Mouse (Mus musculus) heart, embryonic 10.5 days (tissue): ENCODE results near the gene Miga2. TPM values are rescaled to one million over a fixed set of nuclear protein-coding genes. Genes with fewer than 3 reads are reported as not detected.

Experiments used
- DNase-seq: peaks from one replicate; pipeline ENCODE4 v3.0.0-alpha.2; 2017; ENCODE audit warnings: low spot score
- H3K27ac ChIP-seq: fragments of 300-500 bp; sonication (generic); 2 replicates; pipeline ENCODE4 v1.5.1; 2016; ENCODE audit warnings: mild to moderate bottlenecking
- H3K27me3 ChIP-seq: fragments of 300-500 bp; sonication (generic); 2 replicates; pipeline ENCODE4 v1.6.1; 2016; ENCODE audit warnings: mild to moderate bottlenecking; ENCODE audit not compliant: poor library complexity, insufficient read depth, severe bottlenecking
- H3K36me3 ChIP-seq: fragments of 300-500 bp; sonication (generic); 2 replicates; pipeline ENCODE4 v1.6.1; 2016; ENCODE audit warnings: mild to moderate bottlenecking, moderate library complexity
- H3K4me1 ChIP-seq: fragments of 300-500 bp; sonication (generic); 2 replicates; pipeline ENCODE4 v1.6.1; 2016; ENCODE audit warnings: mild to moderate bottlenecking
- H3K4me3 ChIP-seq: fragments of 300-500 bp; sonication (generic); 2 replicates; pipeline ENCODE4 v1.5.1; 2016; ENCODE audit warnings: mild to moderate bottlenecking, moderate library complexity
- H3K9me3 ChIP-seq: fragments of 300-500 bp; sonication (generic); 2 replicates; pipeline ENCODE4 v1.6.1; 2016; ENCODE audit warnings: mild to moderate bottlenecking, moderate library complexity
- WGBS: fragments of 180-500 bp; shearing (Covaris S2); methylation state at CpG from one replicate; pipeline ENCODE4 v1.1.7; 2016; 5-methylcytosine and 5-hydroxymethylcytosine counted together
- polyA plus RNA-seq: library from polyadenylated mRNA; unstranded; fragments of >200 nt; fragmentation: Nextera tagmentation; extraction: Ambion mirVana; gene quantifications from 2 replicates; pipeline ENCODE4 v1.2.1, GENCODE M21; 2016

The Miga2 gene
- polyA plus RNA-seq, 1 experiment from 2014 or later: 28.2 TPM

DNA sequence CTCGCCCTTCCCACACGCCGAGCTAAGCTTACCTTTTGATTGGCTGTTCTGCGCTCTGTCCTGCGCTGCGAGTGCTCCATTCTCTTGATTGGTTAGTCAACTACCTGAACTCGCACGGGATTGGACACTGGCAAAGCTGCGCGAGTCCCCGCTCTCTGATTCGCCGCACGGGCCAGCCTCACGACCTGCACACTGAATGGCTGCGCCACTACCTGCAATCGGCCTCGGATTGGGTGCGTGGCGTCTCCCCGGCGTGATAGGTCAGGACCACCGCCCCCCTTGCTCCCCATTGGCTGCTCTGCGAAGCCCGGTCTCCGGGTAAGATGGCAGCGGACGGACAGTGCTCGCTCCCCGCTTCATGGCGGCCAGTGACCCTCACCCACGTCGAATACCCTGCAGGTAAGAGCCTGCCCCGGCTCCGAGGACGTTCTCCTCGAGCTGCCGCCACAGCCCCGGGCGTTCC lies 28.1 kb downstream of the Miga2 start, which contains the start of gene Dolpp1:
Gene Dolpp1 (plus strand): TSS at position 141 of the 463 bp plus-strand sequence.
- peak within 1 kb of the TSS; percentile 91 for H3K27ac ChIP-seq
- H3K27me3 ChIP-seq: no peaks in the 10 kb centered on the region
- H3K36me3 ChIP-seq: peaks cover 21% of the 10 kb centered on the region
- WGBS: under 1% methylated on average over 40 of the region's 40 CpGs
- peak; percentile 100 for DNase-seq
- H3K4me1 ChIP-seq: peaks cover 29% of the 10 kb centered on the region
- H3K9me3 ChIP-seq: no peaks in the 10 kb centered on the region
- H3K4me3 ChIP-seq: peak within 1 kb of the TSS; percentile 84

DNA sequence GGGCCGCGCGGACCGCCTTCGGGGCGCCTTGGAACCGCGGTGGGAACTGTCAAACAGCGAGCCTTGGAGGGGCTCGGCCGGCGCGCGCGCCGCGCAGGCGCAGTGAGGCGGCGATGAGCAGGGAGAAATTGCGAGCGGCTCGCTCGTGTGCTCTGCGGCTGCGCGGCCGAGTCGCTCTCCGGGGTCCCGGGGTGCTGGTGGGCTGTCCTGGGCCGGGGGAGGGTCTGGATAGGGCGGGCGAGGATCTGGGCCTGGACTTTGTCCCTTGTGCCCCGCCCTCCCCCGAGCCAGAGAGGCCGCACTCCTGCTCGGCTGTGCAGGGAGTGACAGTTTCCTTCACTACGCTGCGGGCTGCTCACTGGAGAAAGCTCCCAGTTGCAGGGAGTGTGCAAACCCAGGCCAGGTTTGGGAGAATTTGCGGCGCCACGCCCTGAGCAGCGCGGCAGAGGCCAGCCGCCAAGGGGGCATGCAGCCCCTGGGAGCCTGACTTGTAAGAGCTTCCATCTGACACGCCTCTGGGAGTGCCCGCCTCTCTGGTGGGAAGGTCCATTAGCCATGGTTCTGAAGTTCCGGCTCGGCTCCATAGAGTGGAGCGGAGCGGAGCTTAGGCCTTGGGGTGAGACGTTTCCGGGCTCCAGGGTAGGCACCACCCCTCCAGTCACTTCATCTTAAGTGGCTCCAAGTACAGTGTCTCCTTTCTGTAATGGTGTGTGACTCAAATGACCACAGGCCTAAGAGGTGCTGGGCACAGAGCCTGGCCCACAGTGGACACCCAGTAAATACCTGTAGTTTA lies 28.7 kb downstream of the Miga2 start:
- Histone ChIP-seq H3K27ac (peak overlapping the region; percentile 91), H3K36me3 (peaks cover 27% of the 10 kb centered on the region), H3K4me1 (peaks cover 29% of the 10 kb centered on the region), H3K4me3 (peak overlapping the region; percentile 84), H3K9me3 (no peaks in the 10 kb centered on the region), H3K27me3 (no peaks in the 10 kb centered on the region)
- peak; percentile 83 for DNase-seq
- under 1% methylated on average over 54 of the region's 54 CpGs for WGBS

DNA sequence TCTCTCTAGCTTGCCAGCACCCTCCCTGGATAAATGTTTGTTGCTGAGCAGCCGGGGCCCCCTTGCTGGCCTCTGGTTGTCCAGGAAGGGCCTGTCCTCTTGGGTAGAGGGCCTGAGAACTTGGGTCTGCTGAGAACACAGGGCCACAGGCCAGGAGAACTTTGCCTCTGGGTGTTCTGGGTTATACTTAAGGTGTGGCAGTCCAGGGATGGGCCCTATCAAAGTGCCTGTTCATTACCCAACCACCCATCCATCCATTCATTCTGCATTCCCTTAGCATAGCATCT lies 29.3 kb downstream of the Miga2 start:
- peaks cover 32% of the 10 kb centered on the region for H3K36me3 ChIP-seq
- H3K27me3 ChIP-seq: no peaks in the 10 kb centered on the region
- 63% methylated on average over 1 of the region's 1 CpGs for WGBS
- H3K9me3 ChIP-seq: no peaks in the 10 kb centered on the region
- H3K27ac ChIP-seq: peak overlapping the region; percentile 91
- H3K4me1 ChIP-seq: peaks cover 33% of the 10 kb centered on the region
- peak overlapping the region; percentile 84 for H3K4me3 ChIP-seq
- DNase-seq: no peak

DNA sequence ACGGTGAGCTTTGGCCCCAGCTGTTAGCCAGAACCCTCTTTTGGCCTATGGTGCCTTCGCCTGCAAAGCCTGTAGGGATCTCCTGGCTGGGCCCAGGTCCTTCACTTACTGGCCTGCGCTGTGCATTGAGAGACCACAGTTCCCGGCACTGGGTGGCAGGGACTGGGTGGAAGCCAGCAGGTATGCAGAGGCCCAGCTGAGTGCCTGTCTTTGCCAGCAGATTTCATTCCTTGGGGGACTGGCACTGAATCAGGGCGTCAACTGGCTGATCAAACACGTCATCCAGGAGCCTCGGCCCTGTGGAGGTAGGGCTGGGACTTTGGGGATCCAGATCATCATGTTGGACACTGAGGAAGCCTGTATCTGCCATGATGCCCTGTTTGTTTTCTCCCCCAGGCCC lies 31.7 kb downstream of the Miga2 start:
- H3K27me3 ChIP-seq: no peaks in the 10 kb centered on the region
- WGBS: 88% methylated on average over 7 of the region's 7 CpGs
- peaks cover 46% of the 10 kb centered on the region for H3K4me1 ChIP-seq
- no peak for DNase-seq
- H3K36me3 ChIP-seq: peaks cover 57% of the 10 kb centered on the region
- no peaks in the 10 kb centered on the region for H3K9me3 ChIP-seq
- no peak overlapping the region for H3K27ac ChIP-seq
- H3K4me3 ChIP-seq: no peak overlapping the region

- Histone ChIP-seq H3K36me3 (peaks cover 62% of the 10 kb centered on the region), H3K4me1 (peaks cover 41% of the 10 kb centered on the region), H3K9me3 (no peaks in the 10 kb centered on the region), H3K4me3 (no peak overlapping the region), H3K27ac (no peak overlapping the region), H3K27me3 (no peaks in the 10 kb centered on the region)
- 77% methylated on average over 7 of the region's 7 CpGs for WGBS
- DNase-seq: no peak
These were observed 32.2 kb downstream of the Miga2 start for GRCm38 (mm10) chr2:30396246-30396645.

GRCm38 (mm10) chr2:30397986-30398512 lies 34.0 kb downstream of the Miga2 start:
- H3K27ac ChIP-seq: 0 out of 2 replicates have a peak overlapping the region, but pooled peaks have one; percentile 24
- H3K4me3 ChIP-seq: no peak overlapping the region
- WGBS: 83% methylated on average over 10 of the region's 10 CpGs
- H3K4me1 ChIP-seq: peaks cover 33% of the 10 kb centered on the region
- DNase-seq: no peak
- no peaks in the 10 kb centered on the region for H3K9me3 ChIP-seq
- no peaks in the 10 kb centered on the region for H3K27me3 ChIP-seq
- peaks cover 80% of the 10 kb centered on the region for H3K36me3 ChIP-seq

- 66% methylated on average over 20 of the region's 20 CpGs for WGBS
- H3K27me3 ChIP-seq: no peaks in the 10 kb centered on the region
- no peak overlapping the region for H3K4me3 ChIP-seq
- DNase-seq: no peak
- H3K36me3 ChIP-seq: peaks cover 92% of the 10 kb centered on the region
- no peaks in the 10 kb centered on the region for H3K9me3 ChIP-seq
- H3K27ac ChIP-seq: peak overlapping the region; percentile 69; the same call in 1 of the 2 replicates
- peaks cover 20% of the 10 kb centered on the region for H3K4me1 ChIP-seq
These were observed 35.4 kb downstream of the Miga2 start for GRCm38 (mm10) chr2:30399191-30400171.

DNA sequence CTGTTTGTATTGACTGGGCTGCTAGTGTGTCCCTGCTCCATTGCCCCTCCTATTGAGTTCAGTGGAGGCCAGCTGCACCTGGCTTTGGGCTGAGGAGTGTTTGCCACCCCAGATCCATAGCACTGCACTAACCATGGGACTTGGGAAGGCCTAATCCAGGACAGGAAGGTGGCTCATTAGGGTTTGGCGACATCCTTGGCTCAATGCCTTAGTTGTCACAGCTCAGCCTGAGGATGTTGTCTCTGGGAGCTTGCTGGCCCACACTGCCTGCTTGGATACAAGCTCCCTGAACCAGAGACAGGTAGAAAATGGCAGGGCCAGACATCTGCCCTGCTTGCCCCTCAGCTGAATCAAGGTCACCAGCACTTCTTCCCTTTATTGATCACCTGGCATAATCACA lies 37.5 kb downstream of the Miga2 start:
- no peak for DNase-seq
- Histone ChIP-seq H3K27me3 (no peaks in the 10 kb centered on the region), H3K4me3 (no peak overlapping the region), H3K27ac (no peak overlapping the region), H3K36me3 (peaks cover 98% of the 10 kb centered on the region), H3K4me1 (peaks cover 20% of the 10 kb centered on the region), H3K9me3 (no peaks in the 10 kb centered on the region)
- WGBS: 82% methylated on average over 1 of the region's 1 CpGs

DNA sequence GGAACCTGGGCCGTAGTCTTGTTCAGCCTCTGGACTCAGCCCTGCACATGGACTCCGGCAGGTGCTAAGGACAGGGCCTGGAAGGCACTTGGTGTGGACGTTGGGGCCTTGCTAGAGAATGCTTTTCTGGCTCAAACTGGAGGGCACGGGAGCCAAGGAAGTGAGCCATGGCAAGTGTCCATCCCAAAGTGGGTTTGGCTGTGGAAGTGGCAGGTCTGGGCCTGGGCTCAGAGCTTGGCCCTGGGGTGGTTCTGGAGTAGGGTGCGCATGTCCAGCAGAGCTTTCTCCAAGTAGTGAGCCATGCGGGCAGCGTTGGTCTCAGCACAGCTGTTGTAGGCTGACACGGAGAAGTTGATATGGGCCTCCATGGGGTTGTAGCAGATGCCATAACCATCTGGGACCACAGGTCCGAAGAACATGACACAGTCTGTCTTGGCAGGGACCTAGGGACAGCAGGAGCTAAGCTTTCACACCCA lies 38.4 kb downstream of the Miga2 start:
- WGBS: 90% methylated on average over 9 of the region's 9 CpGs
- H3K27me3 ChIP-seq: no peaks in the 10 kb centered on the region
- no peak for DNase-seq
- H3K4me1 ChIP-seq: peaks cover 20% of the 10 kb centered on the region
- no peaks in the 10 kb centered on the region for H3K9me3 ChIP-seq
- H3K27ac ChIP-seq: no peak overlapping the region; the same call in 1 of the 2 replicates
- no peak overlapping the region for H3K4me3 ChIP-seq
- H3K36me3 ChIP-seq: peaks cover 98% of the 10 kb centered on the region

DNA sequence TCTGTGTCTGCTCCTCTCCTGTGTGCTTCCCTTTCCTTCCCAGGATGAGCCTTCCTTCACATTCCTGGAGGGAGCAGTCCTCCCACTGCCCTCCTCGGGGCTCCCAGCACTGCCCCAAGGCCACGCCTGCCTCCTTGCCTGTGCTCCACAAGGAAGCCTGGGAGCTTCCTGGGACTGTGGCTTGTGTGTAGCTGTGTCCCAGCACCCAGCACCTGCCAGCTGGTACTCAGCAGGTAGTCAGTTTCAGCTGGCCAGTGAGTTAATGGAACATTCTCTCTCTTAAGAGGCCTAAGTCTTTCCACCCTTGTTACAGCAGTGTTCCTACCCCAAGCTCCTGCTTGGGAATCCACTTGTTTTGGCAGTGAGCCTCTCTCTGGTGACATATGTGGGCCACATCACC lies 38.8 kb downstream of the Miga2 start:
- Histone ChIP-seq H3K4me3 (no peak overlapping the region), H3K27me3 (no peaks in the 10 kb centered on the region), H3K36me3 (peaks cover 97% of the 10 kb centered on the region), H3K4me1 (peaks cover 20% of the 10 kb centered on the region), H3K27ac (no peak overlapping the region; the same call in 1 of the 2 replicates), H3K9me3 (no peaks in the 10 kb centered on the region)
- 49% methylated on average over 2 of the region's 2 CpGs for WGBS
- no peak for DNase-seq

GRCm38 (mm10) chr2:30403870-30404269 lies 39.8 kb downstream of the Miga2 start:
- Histone ChIP-seq H3K4me1 (peaks cover 11% of the 10 kb centered on the region), H3K27ac (no peak overlapping the region), H3K9me3 (no peaks in the 10 kb centered on the region), H3K36me3 (peaks cover 97% of the 10 kb centered on the region), H3K4me3 (no peak overlapping the region), H3K27me3 (no peaks in the 10 kb centered on the region)
- no peak for DNase-seq
- 74% methylated on average over 1 of the region's 1 CpGs for WGBS

GRCm38 (mm10) chr2:30407221-30407620 lies 43.2 kb downstream of the Miga2 start:
- Histone ChIP-seq H3K27ac (no peak overlapping the region), H3K9me3 (no peaks in the 10 kb centered on the region), H3K36me3 (peaks cover 92% of the 10 kb centered on the region), H3K4me1 (peaks cover 7% of the 10 kb centered on the region; the same call in 1 of the 2 replicates), H3K4me3 (no peak overlapping the region), H3K27me3 (no peaks in the 10 kb centered on the region)
- no peak for DNase-seq
- WGBS: 85% methylated on average over 2 of the region's 2 CpGs
